Mouse (Mus musculus) liver, postnatal 0 days (tissue): Measurements from ENCODE around the gene Dgke. TPM values are rescaled to one million over a fixed set of nuclear protein-coding genes. Genes with fewer than 3 reads are reported as not detected.

Experiments
- ATAC-seq: fragments of 200-750 bp; cut with Nextera tagmentation; 2 replicates; pipeline ENCODE4 v1.8.0; 2017; ENCODE audit warnings: mild to moderate bottlenecking, moderate library complexity
- DNase-seq: peaks from one replicate; pipeline ENCODE4 v3.0.0-alpha.2; 2016
- H3K27ac ChIP-seq: fragments of 300-500 bp; sonication (generic); 2 replicates; pipeline ENCODE4 v1.5.1; 2014; ENCODE audit warnings: antibody characterized with exemption, moderate library complexity, mild to moderate bottlenecking, low read depth
- H3K27me3 ChIP-seq: fragments of 300-500 bp; sonication (generic); 2 replicates; pipeline ENCODE4 v1.6.1; 2014; ENCODE audit warnings: low read length, control low read depth, mixed read lengths; ENCODE audit not compliant: insufficient read depth
- H3K36me3 ChIP-seq: fragments of 300-500 bp; sonication (generic); replicated peaks from 2 replicates; pipeline ENCODE4 v1.6.1; 2014; ENCODE audit warnings: mild to moderate bottlenecking, control low read depth, low read length, moderate library complexity, mixed read lengths; ENCODE audit not compliant: insufficient read depth
- H3K4me1 ChIP-seq: fragments of 300-500 bp; sonication (generic); 2 replicates; pipeline ENCODE4 v1.6.1; 2014; ENCODE audit warnings: antibody characterized with exemption, mild to moderate bottlenecking, control low read depth; ENCODE audit not compliant: insufficient read depth
- H3K4me2 ChIP-seq: fragments of 300-500 bp; sonication (generic); 2 replicates; pipeline ENCODE4 v1.6.1; 2014; ENCODE audit warnings: low read depth, mild to moderate bottlenecking, low read length, moderate library complexity, mixed read lengths
- H3K4me3 ChIP-seq: fragments of 300-500 bp; sonication (generic); 2 replicates; pipeline ENCODE4 v1.5.1; 2014; ENCODE audit warnings: low read depth, low read length
- H3K9ac ChIP-seq: fragments of 300-500 bp; sonication (generic); replicated peaks from 2 replicates; pipeline ENCODE4 v1.6.1; 2014; ENCODE audit warnings: mild to moderate bottlenecking, moderate library complexity
- H3K9me3 ChIP-seq: fragments of 300-500 bp; sonication (generic); 2 replicates; pipeline ENCODE4 v1.6.1; 2016; ENCODE audit warnings: mild to moderate bottlenecking, control low read depth, low read length, mixed read lengths
- CTCF ChIP-seq: sonication (generic); IDR thresholded peaks from 2 replicates; pipeline ENCODE4 v1.5.1; 2016; ENCODE audit warnings: antibody characterized with exemption, low read depth
- EP300 ChIP-seq: IDR thresholded peaks from 2 replicates; pipeline ENCODE4 v1.6.1; 2016; ENCODE audit warnings: antibody characterized with exemption, low read depth, mild to moderate bottlenecking
- WGBS: fragments of 180-500 bp; shearing (Covaris S2); extraction: QIAGEN DNeasy Blood & Tissue Kit; methylation state at CpG from one replicate; pipeline ENCODE4 v1.1.7; 2014; ENCODE audit not compliant: insufficient replicate concordance; 5-methylcytosine and 5-hydroxymethylcytosine counted together
- polyA plus RNA-seq: library from polyadenylated mRNA; unstranded; fragments of >200 nt; fragmentation: Nextera tagmentation; extraction: Ambion mirVana; gene quantifications from 2 replicates; pipeline ENCODE4 v1.2.1, GENCODE M21; 2015

Gene Dgke
- polyA plus RNA-seq, 1 experiment from 2014 or later = 0.60 TPM

DNA sequence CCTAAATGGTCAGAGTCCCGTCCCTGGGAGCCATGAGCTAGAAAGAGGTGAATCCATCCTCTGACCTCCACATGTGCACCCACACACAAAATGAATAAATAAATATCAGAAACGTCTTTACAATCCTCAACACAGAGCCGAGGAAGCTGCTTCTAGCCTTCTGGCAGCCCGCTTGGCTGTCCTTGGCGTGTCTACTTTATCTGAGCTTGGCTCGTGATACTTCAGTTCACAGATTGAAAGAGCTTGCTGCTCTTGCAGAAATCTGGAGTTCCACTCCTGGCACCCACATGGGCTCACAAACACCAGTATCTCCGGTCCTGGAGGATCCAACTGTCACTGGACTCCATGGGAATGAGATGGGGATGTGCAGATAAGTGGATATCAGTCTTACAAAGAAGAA, 45.0 kb downstream of the Dgke start:
- Histone ChIP-seq H3K4me2 (no peak overlapping the region), H3K9me3 (no peaks in the 10 kb centered on the region), H3K36me3 (peaks cover 40% of the 10 kb centered on the region), H3K4me3 (no peak overlapping the region), H3K4me1 (peaks cover 53% of the 10 kb centered on the region), H3K27me3 (no peaks in the 10 kb centered on the region), H3K27ac (0 out of 2 replicates have a peak overlapping the region, but pooled peaks have one; percentile 50), H3K9ac (no peak overlapping the region)
- ATAC-seq = no peak
- 62% methylated on average over 7 of the region's 7 CpGs for WGBS
- no peak for TF ChIP-seq EP300
- TF ChIP-seq CTCF = no peak
- DNase-seq = no peak

DNA sequence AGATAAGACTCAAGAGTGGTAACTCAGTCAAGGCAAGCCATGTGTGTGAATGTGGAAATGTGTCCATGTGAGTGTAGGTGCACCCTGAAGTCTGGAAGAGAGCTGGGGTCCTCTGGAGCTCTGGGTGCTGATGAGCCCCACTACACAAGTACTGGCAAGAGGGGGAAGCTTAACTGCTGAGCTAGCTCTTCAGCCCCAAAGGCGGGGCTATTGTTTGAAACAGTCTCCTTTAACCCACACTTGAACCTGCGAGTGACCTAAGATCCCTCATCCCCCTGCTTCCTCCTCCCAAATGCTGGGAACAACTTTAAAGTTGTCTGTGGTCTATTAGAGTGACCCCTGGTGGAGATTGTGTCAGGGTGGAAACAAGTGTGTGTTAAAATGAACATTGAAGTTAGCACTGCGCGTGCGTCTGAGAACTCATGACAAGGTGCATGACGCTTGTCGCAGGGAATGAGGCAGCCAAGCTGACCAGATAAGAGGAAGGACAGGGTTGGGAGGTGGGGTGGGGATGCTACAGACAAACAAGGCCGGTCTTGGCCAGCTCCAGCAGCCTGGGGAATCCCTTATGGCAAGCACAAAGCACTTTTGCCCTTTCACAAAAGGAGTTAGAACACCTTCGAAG, 45.9 kb downstream of the Dgke start:
- Histone ChIP-seq H3K9ac (no peak overlapping the region), H3K9me3 (no peaks in the 10 kb centered on the region), H3K27ac (peak overlapping the region; percentile 44), H3K27me3 (no peaks in the 10 kb centered on the region), H3K4me2 (no peak overlapping the region), H3K4me3 (no peak overlapping the region), H3K36me3 (peaks cover 49% of the 10 kb centered on the region), H3K4me1 (peaks cover 54% of the 10 kb centered on the region)
- WGBS = 66% methylated on average over 9 of the region's 9 CpGs
- TF ChIP-seq EP300 (no peak), CTCF (peak; percentile 65)
- ATAC-seq (peak; percentile 4; the same call in 1 of the 2 replicates), DNase-seq (no peak)

DNA sequence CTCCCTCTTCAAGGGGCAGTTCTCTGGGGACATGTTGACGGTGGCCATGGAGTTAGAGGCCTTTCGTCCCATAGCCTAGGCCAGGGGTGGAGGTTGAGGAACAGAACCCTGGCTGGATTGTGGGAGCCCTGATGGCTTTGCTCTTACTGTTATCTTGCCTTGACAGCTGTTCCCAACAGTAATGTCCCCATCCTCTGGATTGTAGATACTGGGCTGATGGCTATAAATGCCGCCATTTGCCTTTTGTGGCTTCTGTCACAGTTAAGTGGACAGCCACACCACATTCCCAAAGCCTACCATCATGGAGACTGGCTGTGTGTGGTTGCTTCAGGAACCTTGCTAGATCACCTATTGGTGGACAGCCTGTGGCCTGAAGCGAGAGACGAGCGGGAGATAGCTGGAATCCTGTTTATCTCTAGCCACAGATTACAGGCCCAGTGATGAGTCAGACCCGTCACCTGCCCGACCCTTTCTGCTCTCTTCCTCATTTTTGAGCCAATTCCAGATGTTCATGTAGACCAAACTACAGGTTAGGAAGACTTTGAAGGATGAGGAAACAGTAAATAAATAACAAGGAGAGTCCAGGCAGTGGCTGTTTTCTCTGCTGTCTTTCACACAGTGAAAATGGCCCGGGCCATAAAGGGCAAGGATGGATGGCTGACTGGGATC, 49.0 kb downstream of the Dgke start:
- H3K9ac ChIP-seq = no peak overlapping the region
- peaks cover 80% of the 10 kb centered on the region for H3K36me3 ChIP-seq
- WGBS = 59% methylated on average over 9 of the region's 9 CpGs
- ATAC-seq = peak; percentile 82
- no peak overlapping the region for H3K4me3 ChIP-seq
- H3K27ac ChIP-seq = peak overlapping the region; percentile 52
- peaks cover 36% of the 10 kb centered on the region for H3K4me1 ChIP-seq
- peak overlapping the region; percentile 44 for H3K4me2 ChIP-seq
- TF ChIP-seq EP300 (peak; percentile 95), CTCF (no peak)
- no peak for DNase-seq
- H3K27me3 ChIP-seq = no peaks in the 10 kb centered on the region
- no peaks in the 10 kb centered on the region for H3K9me3 ChIP-seq

DNA sequence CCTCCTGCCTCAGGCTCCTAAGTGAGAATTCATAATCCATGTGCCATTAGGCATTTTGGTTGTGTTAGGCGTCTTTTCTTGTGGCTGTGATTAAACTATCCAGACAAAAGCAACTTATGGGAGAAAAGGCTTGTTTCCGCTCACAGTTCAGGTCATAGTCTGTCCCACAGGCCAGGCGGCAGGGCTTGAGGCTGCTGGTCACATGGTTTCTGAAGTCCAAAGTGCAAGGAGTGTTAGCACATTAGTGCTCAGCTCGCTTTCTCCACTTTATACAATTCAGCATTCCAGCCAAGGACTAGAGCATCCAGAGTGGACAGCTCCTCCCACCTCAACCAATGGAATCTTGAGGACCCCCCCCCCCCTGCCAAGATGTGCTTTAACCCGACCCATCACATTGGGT, 54.4 kb downstream of the Dgke start:
- H3K36me3 ChIP-seq = peaks cover 98% of the 10 kb centered on the region
- no peaks in the 10 kb centered on the region for H3K27me3 ChIP-seq
- 72% methylated on average over 5 of the region's 5 CpGs for WGBS
- ATAC-seq (peak; percentile 48), DNase-seq (no peak)
- no peaks in the 10 kb centered on the region for H3K9me3 ChIP-seq
- peak overlapping the region; percentile 37; the same call in 1 of the 2 replicates for H3K27ac ChIP-seq
- H3K4me1 ChIP-seq = peaks cover 21% of the 10 kb centered on the region
- H3K9ac ChIP-seq = no peak overlapping the region
- no peak overlapping the region for H3K4me2 ChIP-seq
- H3K4me3 ChIP-seq = no peak overlapping the region
- TF ChIP-seq CTCF (no peak), EP300 (no peak)

DNA sequence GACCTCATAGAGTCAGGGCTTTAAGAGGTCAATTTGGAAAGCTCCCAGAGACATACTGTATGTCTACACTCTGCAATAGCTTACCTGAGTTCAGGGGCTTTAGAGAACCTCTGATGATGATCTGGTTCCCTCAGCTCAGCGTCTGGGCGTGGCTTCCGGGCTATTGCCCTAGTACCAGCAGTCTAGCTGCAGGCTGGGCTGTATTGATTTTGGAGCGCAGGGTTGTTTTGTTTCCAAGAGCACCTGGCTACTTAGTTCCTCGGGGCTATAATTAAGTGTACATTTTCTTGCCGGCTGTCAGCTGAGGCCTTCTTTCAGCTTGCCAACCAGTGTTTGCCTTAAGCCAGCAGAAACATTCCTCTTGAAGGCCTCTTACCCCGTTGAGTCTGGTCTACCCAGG, 57.2 kb downstream of the Dgke start:
- ATAC-seq (peak; percentile 84), DNase-seq (peak; percentile 71)
- H3K36me3 ChIP-seq = peaks cover 94% of the 10 kb centered on the region
- H3K27me3 ChIP-seq = no peaks in the 10 kb centered on the region
- H3K9me3 ChIP-seq = no peaks in the 10 kb centered on the region
- 77% methylated on average over 7 of the region's 7 CpGs for WGBS
- TF ChIP-seq EP300 (no peak), CTCF (no peak)
- H3K27ac ChIP-seq = peak overlapping the region; percentile 71
- peaks cover 14% of the 10 kb centered on the region for H3K4me1 ChIP-seq
- no peak overlapping the region for H3K4me3 ChIP-seq
- no peak overlapping the region; the same call in 1 of the 2 replicates for H3K4me2 ChIP-seq
- H3K9ac ChIP-seq = no peak overlapping the region

DNA sequence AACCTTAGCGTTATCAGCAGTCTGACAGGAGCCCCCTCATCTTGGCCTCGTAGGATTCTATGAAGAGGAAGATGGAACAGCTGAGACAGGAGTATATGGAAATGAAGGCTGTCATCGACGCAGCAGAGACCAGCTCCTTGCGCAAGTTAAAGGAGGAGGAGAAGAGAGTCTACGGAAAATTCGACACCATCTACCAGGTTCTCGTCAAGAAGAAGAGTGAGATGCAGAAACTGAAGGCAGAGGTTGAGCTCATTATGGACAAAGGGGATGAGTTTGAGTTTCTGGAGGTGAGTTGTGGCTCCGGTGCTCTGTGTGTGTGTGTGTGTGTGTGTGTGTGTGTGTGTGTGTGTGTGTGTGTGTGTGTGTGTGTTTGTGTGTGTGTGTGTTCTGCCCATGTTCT, 57.6 kb downstream of the Dgke start:
- peak overlapping the region; percentile 71 for H3K27ac ChIP-seq
- peaks cover 92% of the 10 kb centered on the region for H3K36me3 ChIP-seq
- DNase-seq = no peak
- no peak overlapping the region for H3K4me2 ChIP-seq
- ATAC-seq = no peak
- peaks cover 16% of the 10 kb centered on the region for H3K4me1 ChIP-seq
- TF ChIP-seq CTCF (no peak), EP300 (no peak)
- no peak overlapping the region for H3K9ac ChIP-seq
- no peak overlapping the region for H3K4me3 ChIP-seq
- 71% methylated on average over 8 of the region's 9 CpGs for WGBS
- no peaks in the 10 kb centered on the region for H3K9me3 ChIP-seq
- no peaks in the 10 kb centered on the region for H3K27me3 ChIP-seq
